Mouse (Mus musculus) erythroblast, embryonic 14.5 days (primary cell): ENCODE data around the gene Dlst.

Experiments used
- GATA1 ChIP-seq: IDR thresholded peaks from 2 replicates; pipeline ENCODE4 v1.6.1; 2012; ENCODE audit warnings: low read length, inconsistent platforms, mixed read lengths
- TAL1 ChIP-seq: IDR thresholded peaks from 3 replicates; pipeline ENCODE4 v1.6.1; 2012; ENCODE audit warnings: low read length, inconsistent platforms, mixed read lengths

DNA sequence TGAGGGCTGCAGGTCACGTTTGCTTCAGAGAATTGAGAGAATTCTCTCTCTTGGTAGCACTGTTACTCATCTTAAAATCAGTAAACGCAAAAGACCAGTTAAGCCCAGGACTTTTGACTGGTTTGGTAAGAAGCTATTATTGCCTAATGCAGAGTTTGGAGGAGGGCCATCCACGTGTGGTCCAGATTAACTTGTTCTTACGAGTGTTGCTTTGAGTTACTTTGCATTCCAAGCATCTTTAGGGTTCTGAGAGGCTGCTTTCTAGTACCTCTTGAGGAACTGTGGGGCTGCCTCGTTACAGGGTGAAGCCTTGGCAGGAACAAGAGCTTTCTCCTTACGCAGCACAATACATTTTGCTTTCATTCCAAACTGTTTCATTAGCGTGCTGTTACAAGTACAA, 5.0 kb downstream of the Dlst start:
- TF ChIP-seq GATA1 = no peak
- no peak for TF ChIP-seq TAL1
